Mouse (Mus musculus) E14TG2a.4 (cell line): ENCODE results near the gene Xrcc1.

Experiments used
- CTCF ChIP-seq: conservative IDR thresholded peaks from 2 replicates; pipeline ENCODE4 v1.5.1; 2014; ENCODE audit warnings: low read length
- NANOG ChIP-seq: IDR thresholded peaks from 2 replicates; pipeline ENCODE4 v1.6.1; 2014; ENCODE audit warnings: borderline replicate concordance, low read length, mixed read lengths
- POU5F1 ChIP-seq: IDR thresholded peaks from 2 replicates; pipeline ENCODE4 v1.6.1; 2014; ENCODE audit warnings: low read length, borderline replicate concordance

- peak; percentile 92 for TF ChIP-seq CTCF
- TF ChIP-seq POU5F1 = no peak
- no peak for TF ChIP-seq NANOG
These were observed 45.2 kb upstream of the Xrcc1 start for GRCm38 (mm10) chr7:24500929-24501328.
